Mouse (Mus musculus): ENCODE results near the gene Plekha5. TPM values are rescaled to one million over a fixed set of nuclear protein-coding genes. Genes with fewer than 3 reads are reported as not detected.
"Not testable (repeated sequence)": the region's sequence is repeated elsewhere in the genome, so short reads cannot be mapped to it uniquely, and the experiment has no call there.

Plekha5 gene
- polyA plus RNA-seq, 1 experiment from 2014 or later: 33.5 TPM

- ATAC-seq: no peak
- no peaks in the 10 kb centered on the region for H3K4me1 ChIP-seq (replicated peaks; ENCODE audit: control insufficient read depth, insufficient read depth, low read length)
- no peak overlapping the region for H3K27ac ChIP-seq (ENCODE audit: low read length)
- WGBS: 87% methylated on average over 8 of the region's 8 CpGs
- no peaks in the 10 kb centered on the region for H3K9me3 ChIP-seq (ENCODE audit: control insufficient read depth, low read length)
- no peak overlapping the region for H3K9ac ChIP-seq (replicated peaks; ENCODE audit: low read depth, low read length)
- no peak overlapping the region for H3K4me2 ChIP-seq (ENCODE audit: low read length)
- H3K36me3 ChIP-seq (ENCODE audit: control insufficient read depth, insufficient read depth): peaks cover 23% of the 10 kb centered on the region
- no peak overlapping the region for H3K4me3 ChIP-seq (replicated peaks; ENCODE audit: low read length)
- H3K27me3 ChIP-seq (replicated peaks; ENCODE audit: control insufficient read depth, insufficient read depth, low read length): no peaks in the 10 kb centered on the region
Observed at GRCm38 (mm10) chr6:140592713-140593112, 168.9 kb downstream of the Plekha5 start.

DNA sequence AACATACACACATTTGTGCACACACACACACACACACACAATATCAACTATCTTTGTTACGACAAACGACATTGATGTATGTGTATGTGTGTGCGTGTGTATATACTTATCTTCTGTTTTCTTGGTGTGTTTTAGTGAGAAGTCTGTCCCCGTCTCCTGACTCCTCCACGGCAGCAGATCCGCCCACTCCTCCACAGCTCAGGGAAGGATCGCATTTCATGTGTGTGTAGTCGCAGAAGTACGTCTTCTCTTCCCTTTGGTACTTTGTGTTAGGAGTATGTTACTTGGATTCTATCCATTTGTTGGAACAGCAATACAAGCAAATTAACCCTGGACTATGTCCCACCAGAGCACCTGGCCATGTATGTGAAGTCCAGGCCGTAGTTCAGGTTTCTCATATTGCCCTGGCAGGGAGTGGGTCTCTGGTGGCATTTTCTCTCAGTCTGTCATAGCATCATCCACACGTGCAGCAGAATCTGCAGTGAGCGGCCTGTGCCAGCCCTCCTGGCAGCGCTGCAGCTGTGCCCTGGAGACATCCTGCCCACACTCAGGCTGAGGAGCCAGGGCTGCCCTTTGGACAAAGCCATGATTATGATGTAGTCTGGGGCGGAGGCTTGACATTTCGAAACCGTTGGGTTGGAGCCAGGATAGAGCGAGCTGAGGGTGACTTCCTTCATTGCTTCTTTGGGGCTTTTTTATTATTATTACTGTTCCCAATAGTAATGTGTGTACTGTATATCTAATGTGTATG, 169.7 kb downstream of the Plekha5 start:
- ATAC-seq: peak; percentile 39
- Histone ChIP-seq H3K27me3 (replicated peaks; ENCODE audit: control insufficient read depth, insufficient read depth, low read length) (no peaks in the 10 kb centered on the region), H3K36me3 (ENCODE audit: control insufficient read depth, insufficient read depth) (peaks cover 20% of the 10 kb centered on the region), H3K9me3 (ENCODE audit: control insufficient read depth, low read length) (no peaks in the 10 kb centered on the region), H3K4me2 (ENCODE audit: low read length) (no peak overlapping the region), H3K4me1 (replicated peaks; ENCODE audit: control insufficient read depth, insufficient read depth, low read length) (no peaks in the 10 kb centered on the region), H3K27ac (ENCODE audit: low read length) (no peak overlapping the region), H3K4me3 (replicated peaks; ENCODE audit: low read length) (no peak overlapping the region), H3K9ac (replicated peaks; ENCODE audit: low read depth, low read length) (no peak overlapping the region)
- WGBS: 80% methylated on average over 17 of the region's 17 CpGs

DNA sequence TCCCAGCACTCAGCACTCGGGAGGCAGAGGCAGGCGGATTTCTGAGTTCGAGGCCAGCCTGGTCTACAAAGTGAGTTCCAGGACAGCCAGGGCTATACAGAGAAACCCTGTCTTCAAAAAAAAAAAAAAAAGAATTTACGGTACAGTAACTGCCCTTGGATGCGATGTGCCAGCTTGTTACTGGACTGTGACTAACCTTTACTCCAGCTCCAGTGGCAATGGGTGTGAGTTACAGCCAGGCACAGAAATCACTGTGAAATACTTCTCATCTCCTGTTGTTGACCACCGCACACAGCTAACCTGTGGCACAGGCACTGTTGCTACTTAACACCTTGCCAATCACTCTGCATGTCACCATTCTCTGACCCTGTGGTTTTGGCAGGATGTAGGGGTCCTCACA, 171.7 kb downstream of the Plekha5 start:
- H3K27ac ChIP-seq (ENCODE audit: low read length); H3K4me1 ChIP-seq (replicated peaks; ENCODE audit: control insufficient read depth, insufficient read depth, low read length); ATAC-seq; H3K27me3 ChIP-seq (replicated peaks; ENCODE audit: control insufficient read depth, insufficient read depth, low read length); H3K9ac ChIP-seq (replicated peaks; ENCODE audit: low read depth, low read length); H3K4me3 ChIP-seq (replicated peaks; ENCODE audit: low read length); H3K9me3 ChIP-seq (ENCODE audit: control insufficient read depth, low read length); H3K4me2 ChIP-seq (ENCODE audit: low read length): not testable (repeated sequence)
- 94% methylated on average over 6 of the region's 6 CpGs for WGBS
- peaks cover 15% of the 10 kb centered on the region for H3K36me3 ChIP-seq (ENCODE audit: control insufficient read depth, insufficient read depth)

DNA sequence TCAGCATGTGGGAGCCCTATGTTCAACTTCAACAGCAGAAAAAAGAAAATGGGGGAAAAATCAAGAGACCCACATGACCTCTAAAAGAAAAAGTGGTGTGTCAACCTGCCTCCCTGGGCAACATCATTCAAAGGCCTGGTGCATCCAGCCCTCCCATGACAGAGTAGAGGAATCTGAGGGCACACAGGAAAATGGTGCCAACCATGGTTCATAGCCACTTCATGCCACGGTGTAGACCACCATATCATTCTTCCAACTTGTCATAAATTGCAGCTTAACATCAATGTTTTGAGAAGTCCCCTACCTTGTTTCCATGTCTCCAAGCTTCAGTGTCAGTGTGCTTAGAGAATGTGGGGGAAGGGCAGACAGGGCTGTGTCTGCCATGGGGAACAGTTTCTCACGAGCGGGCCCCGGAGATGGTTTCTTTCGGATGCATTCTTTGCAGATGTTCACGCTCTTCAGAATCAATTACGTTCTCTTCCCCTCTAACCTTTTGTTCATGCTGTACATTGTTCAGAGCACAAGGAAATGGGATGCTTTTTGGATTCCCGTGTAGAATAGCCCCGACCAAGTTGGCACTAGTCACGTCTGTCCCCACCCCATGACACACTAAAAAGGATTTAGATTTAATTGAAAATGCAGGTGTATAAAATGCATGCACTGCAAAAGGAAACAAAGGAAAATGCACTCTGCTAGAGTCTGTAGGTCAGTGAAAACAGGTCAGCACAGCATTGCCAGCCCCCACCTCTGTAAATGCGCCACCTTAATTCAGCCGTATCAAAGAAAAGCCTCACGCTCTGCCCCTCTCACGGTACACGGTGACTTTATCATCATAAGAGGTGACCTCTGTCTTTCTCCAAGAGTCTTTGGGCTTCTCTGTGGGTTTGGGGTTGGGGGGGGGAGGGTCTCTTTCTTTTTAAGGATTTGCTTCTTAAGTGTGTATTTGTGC, 173.8 kb downstream of the Plekha5 start:
- Histone ChIP-seq H3K9ac (replicated peaks; ENCODE audit: low read depth, low read length) (no peak overlapping the region), H3K27ac (ENCODE audit: low read length) (no peak overlapping the region), H3K4me1 (replicated peaks; ENCODE audit: control insufficient read depth, insufficient read depth, low read length) (no peaks in the 10 kb centered on the region), H3K4me2 (ENCODE audit: low read length) (no peak overlapping the region), H3K4me3 (replicated peaks; ENCODE audit: low read length) (no peak overlapping the region), H3K27me3 (replicated peaks; ENCODE audit: control insufficient read depth, insufficient read depth, low read length) (no peaks in the 10 kb centered on the region), H3K9me3 (ENCODE audit: control insufficient read depth, low read length) (no peaks in the 10 kb centered on the region), H3K36me3 (ENCODE audit: control insufficient read depth, insufficient read depth) (peaks cover 8% of the 10 kb centered on the region; the same call in 1 of the 2 replicates)
- WGBS: 67% methylated on average over 15 of the region's 15 CpGs
- ATAC-seq: no peak; the same call in 1 of the 2 replicates

GRCm38 (mm10) chr6:140598516-140598915, 174.7 kb downstream of the Plekha5 start:
- 94% methylated on average over 9 of the region's 9 CpGs for WGBS
- no peak overlapping the region for H3K4me2 ChIP-seq (ENCODE audit: low read length)
- H3K36me3 ChIP-seq (ENCODE audit: control insufficient read depth, insufficient read depth): peaks cover 7% of the 10 kb centered on the region; the same call in 1 of the 2 replicates
- no peak overlapping the region for H3K27ac ChIP-seq (ENCODE audit: low read length)
- H3K9ac ChIP-seq (replicated peaks; ENCODE audit: low read depth, low read length): no peak overlapping the region
- no peaks in the 10 kb centered on the region for H3K9me3 ChIP-seq (ENCODE audit: control insufficient read depth, low read length)
- ATAC-seq: no peak
- H3K4me3 ChIP-seq (replicated peaks; ENCODE audit: low read length): no peak overlapping the region
- H3K27me3 ChIP-seq (replicated peaks; ENCODE audit: control insufficient read depth, insufficient read depth, low read length): no peaks in the 10 kb centered on the region
- H3K4me1 ChIP-seq (replicated peaks; ENCODE audit: control insufficient read depth, insufficient read depth, low read length): peaks cover 3% of the 10 kb centered on the region; the same call in 1 of the 2 replicates

DNA sequence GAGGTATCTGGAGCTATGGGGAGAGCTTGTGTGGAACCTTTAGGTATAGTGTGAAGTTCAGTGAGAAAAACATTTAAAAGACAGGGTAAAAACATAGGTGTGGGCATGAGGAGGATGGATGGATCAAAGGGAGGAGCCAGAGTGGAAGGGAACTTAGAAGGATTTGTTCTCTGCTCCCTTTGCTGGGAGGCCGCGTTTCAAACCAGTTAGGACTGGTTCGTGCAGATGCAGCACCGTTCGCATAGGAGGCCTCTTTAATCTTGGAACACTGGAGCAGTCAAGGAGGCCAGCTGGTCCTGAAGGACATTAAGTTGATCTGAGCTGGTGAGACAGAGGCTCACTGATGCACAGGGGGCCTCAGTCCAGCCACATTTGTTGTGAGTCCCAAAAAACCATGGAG, 175.5 kb downstream of the Plekha5 start:
- Histone ChIP-seq H3K4me2 (ENCODE audit: low read length) (no peak overlapping the region), H3K27me3 (replicated peaks; ENCODE audit: control insufficient read depth, insufficient read depth, low read length) (no peaks in the 10 kb centered on the region), H3K9ac (replicated peaks; ENCODE audit: low read depth, low read length) (no peak overlapping the region), H3K9me3 (ENCODE audit: control insufficient read depth, low read length) (no peaks in the 10 kb centered on the region), H3K4me3 (replicated peaks; ENCODE audit: low read length) (no peak overlapping the region), H3K27ac (ENCODE audit: low read length) (no peak overlapping the region), H3K36me3 (ENCODE audit: control insufficient read depth, insufficient read depth) (peaks cover 4% of the 10 kb centered on the region; the same call in 1 of the 2 replicates), H3K4me1 (replicated peaks; ENCODE audit: control insufficient read depth, insufficient read depth, low read length) (peaks cover 6% of the 10 kb centered on the region; the same call in 1 of the 2 replicates)
- no peak for ATAC-seq
- WGBS: 91% methylated on average over 5 of the region's 5 CpGs

- not testable (repeated sequence) for H3K4me1 ChIP-seq (replicated peaks; ENCODE audit: control insufficient read depth, insufficient read depth, low read length); H3K9me3 ChIP-seq (ENCODE audit: control insufficient read depth, low read length); H3K4me3 ChIP-seq (replicated peaks; ENCODE audit: low read length); H3K9ac ChIP-seq (replicated peaks; ENCODE audit: low read depth, low read length); H3K27me3 ChIP-seq (replicated peaks; ENCODE audit: control insufficient read depth, insufficient read depth, low read length); H3K27ac ChIP-seq (ENCODE audit: low read length); ATAC-seq; H3K36me3 ChIP-seq (ENCODE audit: control insufficient read depth, insufficient read depth); H3K4me2 ChIP-seq (ENCODE audit: low read length)
- WGBS: 95% methylated on average over 8 of the region's 8 CpGs
Observed at GRCm38 (mm10) chr6:140600671-140601070, 176.8 kb downstream of the Plekha5 start.

GRCm38 (mm10) chr6:140601175-140601574, 177.3 kb downstream of the Plekha5 start:
- Histone ChIP-seq H3K9ac (replicated peaks; ENCODE audit: low read depth, low read length) (no peak overlapping the region), H3K4me1 (replicated peaks; ENCODE audit: control insufficient read depth, insufficient read depth, low read length) (peaks cover 6% of the 10 kb centered on the region; the same call in 1 of the 2 replicates), H3K4me3 (replicated peaks; ENCODE audit: low read length) (no peak overlapping the region), H3K9me3 (ENCODE audit: control insufficient read depth, low read length) (no peaks in the 10 kb centered on the region), H3K36me3 (ENCODE audit: control insufficient read depth, insufficient read depth) (peaks cover 4% of the 10 kb centered on the region; the same call in 1 of the 2 replicates), H3K4me2 (ENCODE audit: low read length) (no peak overlapping the region), H3K27ac (ENCODE audit: low read length) (no peak overlapping the region), H3K27me3 (replicated peaks; ENCODE audit: control insufficient read depth, insufficient read depth, low read length) (no peaks in the 10 kb centered on the region)
- 96% methylated on average over 4 of the region's 4 CpGs for WGBS
- ATAC-seq: no peak

GRCm38 (mm10) chr6:140603228-140603944, 179.5 kb downstream of the Plekha5 start:
- no peak overlapping the region for H3K4me2 ChIP-seq (ENCODE audit: low read length)
- H3K27ac ChIP-seq (ENCODE audit: low read length): no peak overlapping the region

More at GRCm38 (mm10) chr6:140603228-140603944, 179.5 kb downstream of the Plekha5 start:
- Histone ChIP-seq H3K4me1 (replicated peaks; ENCODE audit: control insufficient read depth, insufficient read depth, low read length) (peaks cover 6% of the 10 kb centered on the region; the same call in 1 of the 2 replicates), H3K27me3 (replicated peaks; ENCODE audit: control insufficient read depth, insufficient read depth, low read length) (no peaks in the 10 kb centered on the region), H3K36me3 (ENCODE audit: control insufficient read depth, insufficient read depth) (no peaks in the 10 kb centered on the region), H3K4me3 (replicated peaks; ENCODE audit: low read length) (no peak overlapping the region), H3K9ac (replicated peaks; ENCODE audit: low read depth, low read length) (no peak overlapping the region), H3K9me3 (ENCODE audit: control insufficient read depth, low read length) (no peaks in the 10 kb centered on the region)
- 2% methylated on average over 8 of the region's 8 CpGs for WGBS
- peak; percentile 49 for ATAC-seq
